ENCODE assay signal across 21 mouse cellular contexts in genomic region chr17:85218054-85218453, GRCm38 (mm10).
"Had no signal": no experiment of that assay in that cellular context is flagged by ENCODE, and none has a peak within 500 bp of the region (broad histone marks: within the 10 kb centered on the region; RNA-seq: fewer than 3 reads in every experiment).

No protein-coding gene starts in this region.

- H3K4me1 ChIP-seq: heart, embryonic 12.5 days; hindbrain, embryonic 13.5 days; hindbrain, embryonic 15.5 days; kidney, embryonic 15.5 days; limb, embryonic 13.5 days; limb, embryonic 15.5 days had no signal

- DNase-seq: gastrocnemius, postnatal 14 days; gastrocnemius, postnatal 36 days; heart, postnatal 10 days; kidney, adult 11 months; kidney, adult 2 months; kidney, adult 9 months; kidney, postnatal 14 days; kidney, postnatal 36 days; layer of hippocampus, adult 9-11 months; layer of hippocampus, postnatal 36 days; left cerebral cortex, postnatal 4 days had no signal

- H3K27me3 ChIP-seq: heart, embryonic 12.5 days; hindbrain, embryonic 13.5 days; hindbrain, embryonic 15.5 days; kidney, embryonic 15.5 days; limb, embryonic 13.5 days; limb, embryonic 15.5 days had no signal

- H3K4me2 ChIP-seq: heart, embryonic 12.5 days; hindbrain, embryonic 13.5 days; hindbrain, embryonic 15.5 days; kidney, embryonic 15.5 days; limb, embryonic 13.5 days; limb, embryonic 15.5 days had no signal

- H3K9me3 ChIP-seq: heart, embryonic 10.5 days; limb, embryonic 15.5 days had no signal

- H3K9ac ChIP-seq: heart, embryonic 12.5 days; hindbrain, embryonic 13.5 days; hindbrain, embryonic 15.5 days; kidney, embryonic 15.5 days; limb, embryonic 13.5 days; limb, embryonic 15.5 days had no signal

- H3K27ac ChIP-seq: heart, embryonic 10.5 days; hindbrain, embryonic 13.5 days; hindbrain, embryonic 15.5 days; hindbrain, postnatal 0 days; kidney, embryonic 15.5 days; kidney, postnatal 0 days; limb, embryonic 13.5 days; limb, embryonic 15.5 days had no signal

- H3K36me3 ChIP-seq: heart, embryonic 10.5 days; heart, embryonic 12.5 days; hindbrain, embryonic 15.5 days; kidney, embryonic 15.5 days; limb, embryonic 13.5 days; limb, embryonic 15.5 days had no signal

- ATAC-seq: hindbrain, postnatal 0 days; intestine, embryonic 16.5 days had no signal

- H3K4me3 ChIP-seq: heart, embryonic 10.5 days; heart, embryonic 12.5 days; hindbrain, embryonic 13.5 days; hindbrain, embryonic 15.5 days; kidney, embryonic 15.5 days; limb, embryonic 13.5 days; limb, embryonic 15.5 days had no signal
